Mouse (Mus musculus) forebrain, embryonic 10.5 days (tissue): ENCODE results near the gene Smad6. TPM values are rescaled to one million over a fixed set of nuclear protein-coding genes. Genes with fewer than 3 reads are reported as not detected.
A peak's percentile ranks its signal among the peaks of the same experiment; 100 is the strongest.

Experiments
- DNase-seq: peaks from one replicate; pipeline ENCODE4 v3.0.0-alpha.2; 2017; ENCODE audit warnings: low spot score; ENCODE audit errors: extremely low spot score
- H3K27ac ChIP-seq: fragments of 300-500 bp; sonication (generic); 2 replicates; pipeline ENCODE4 v1.5.1; 2016; ENCODE audit warnings: mild to moderate bottlenecking
- H3K27me3 ChIP-seq: fragments of 300-500 bp; sonication (generic); 2 replicates; pipeline ENCODE4 v1.6.1; 2016; ENCODE audit warnings: mild to moderate bottlenecking; ENCODE audit not compliant: poor library complexity, severe bottlenecking
- H3K36me3 ChIP-seq: fragments of 300-500 bp; sonication (generic); replicated peaks from 2 replicates; pipeline ENCODE4 v1.6.1; 2016; ENCODE audit warnings: mild to moderate bottlenecking, moderate library complexity
- H3K4me1 ChIP-seq: fragments of 300-500 bp; sonication (generic); 2 replicates; pipeline ENCODE4 v1.6.1; 2016
- H3K4me3 ChIP-seq: fragments of 300-500 bp; sonication (generic); 2 replicates; pipeline ENCODE4 v1.5.1; 2016; ENCODE audit warnings: mild to moderate bottlenecking, moderate library complexity
- H3K9me3 ChIP-seq: fragments of 300-500 bp; sonication (generic); 2 replicates; pipeline ENCODE4 v1.6.1; 2016; ENCODE audit warnings: mild to moderate bottlenecking, moderate library complexity
- WGBS: fragments of 180-500 bp; shearing (Covaris S2); methylation state at CpG from one replicate; pipeline ENCODE4 v1.1.7; 2016; 5-methylcytosine and 5-hydroxymethylcytosine counted together
- polyA plus RNA-seq: library from polyadenylated mRNA; unstranded; fragments of >200 nt; fragmentation: Nextera tagmentation; extraction: Ambion mirVana; gene quantifications from 2 replicates; pipeline ENCODE4 v1.2.1, GENCODE M21; 2016

The Smad6 gene
- polyA plus RNA-seq, 1 experiment from 2014 or later: 3.7 TPM

- Histone ChIP-seq H3K4me3 (peak overlapping the region; percentile 4), H3K27ac (peak overlapping the region; percentile 75), H3K9me3 (no peaks in the 10 kb centered on the region), H3K4me1 (peaks cover 96% of the 10 kb centered on the region), H3K36me3 (peaks cover 24% of the 10 kb centered on the region), H3K27me3 (no peaks in the 10 kb centered on the region)
- WGBS: 19% methylated on average over 11 of the region's 11 CpGs
- DNase-seq: no peak
Observed at GRCm38 (mm10) chr9:63975996-63976395, 45.9 kb downstream of the Smad6 start.

DNA sequence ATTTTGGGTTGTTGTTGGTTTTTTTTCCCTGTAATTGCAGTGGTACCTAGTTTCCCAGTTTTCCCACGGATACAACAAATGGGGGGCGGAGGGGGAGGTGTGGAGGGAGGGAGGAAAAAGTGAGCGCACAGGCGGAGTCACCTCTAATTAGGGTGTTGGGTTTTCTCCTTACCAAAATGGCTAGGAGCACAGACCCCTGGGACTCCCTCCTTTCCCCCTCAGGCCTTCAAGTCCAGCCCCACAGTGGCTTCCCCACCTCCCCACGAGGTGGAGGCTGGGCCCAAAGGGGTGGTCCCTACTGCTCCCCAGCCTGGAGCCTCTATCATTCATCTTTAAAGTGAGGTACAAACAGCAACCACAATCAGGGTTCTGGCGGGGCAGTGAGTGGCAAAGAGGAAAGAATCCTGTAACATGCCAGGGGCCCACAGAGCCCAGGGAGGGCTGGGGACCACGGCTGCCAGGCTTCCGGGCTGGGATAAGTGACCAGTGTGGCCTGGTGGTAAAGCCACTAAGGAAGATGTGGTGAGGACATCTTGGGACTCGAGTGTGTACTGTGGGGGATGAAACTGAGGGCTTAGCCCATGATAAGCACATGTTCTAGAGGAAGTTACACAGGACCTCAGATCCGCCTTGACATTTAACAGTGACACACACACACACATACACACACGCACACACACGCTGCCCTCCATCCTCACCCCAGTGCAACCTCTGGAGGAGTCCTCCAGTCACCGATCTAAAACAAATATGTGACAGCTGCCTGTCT lies 47.4 kb downstream of the Smad6 start:
- Histone ChIP-seq H3K4me1 (peaks cover 96% of the 10 kb centered on the region), H3K36me3 (peaks cover 24% of the 10 kb centered on the region), H3K9me3 (no peaks in the 10 kb centered on the region), H3K27me3 (no peaks in the 10 kb centered on the region), H3K27ac (peak overlapping the region; percentile 81), H3K4me3 (no peak overlapping the region; the same call in 1 of the 2 replicates)
- WGBS: 44% methylated on average over 13 of the region's 13 CpGs
- no peak for DNase-seq

GRCm38 (mm10) chr9:63973662-63974190 lies 48.1 kb downstream of the Smad6 start:
- Histone ChIP-seq H3K4me1 (peaks cover 95% of the 10 kb centered on the region), H3K36me3 (peaks cover 29% of the 10 kb centered on the region), H3K27me3 (no peaks in the 10 kb centered on the region), H3K4me3 (peak overlapping the region; percentile 7; the same call in 1 of the 2 replicates), H3K9me3 (no peaks in the 10 kb centered on the region), H3K27ac (peak overlapping the region; percentile 81)
- no peak for DNase-seq
- 40% methylated on average over 14 of the region's 14 CpGs for WGBS

DNA sequence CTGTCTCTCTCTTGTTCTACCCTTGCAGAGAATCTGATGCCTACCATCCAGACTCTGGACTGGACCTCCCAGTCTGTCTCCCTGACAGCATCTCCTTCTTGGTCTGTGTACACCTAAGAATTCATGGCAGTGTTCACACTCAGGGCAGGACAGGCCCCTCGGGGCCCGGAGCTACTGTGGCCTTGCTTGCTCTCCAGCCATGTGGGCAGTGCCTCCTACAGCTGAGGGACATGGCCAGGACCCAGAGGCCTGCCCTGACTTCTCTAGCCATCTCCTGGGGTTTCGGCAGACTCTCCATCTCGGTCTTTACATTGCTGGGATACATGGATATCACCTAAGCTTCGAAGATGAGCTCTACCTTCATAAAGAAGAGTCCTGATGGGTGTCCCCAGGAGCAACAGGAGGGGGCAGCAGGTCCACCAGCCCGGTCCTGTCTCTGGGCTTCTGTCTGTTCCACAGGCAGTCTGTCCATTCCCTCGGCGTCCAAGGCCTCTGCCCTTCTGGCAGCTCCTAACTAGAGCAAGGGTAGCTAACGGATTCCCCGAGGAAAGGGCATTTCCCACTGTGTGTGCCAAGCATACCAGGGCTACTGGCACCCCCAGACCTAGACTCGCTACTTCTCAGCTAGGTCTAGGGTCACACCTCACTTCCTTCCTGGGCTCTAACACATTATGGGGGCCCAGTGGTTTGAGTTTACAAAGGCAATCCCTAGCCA lies 49.1 kb downstream of the Smad6 start:
- H3K4me1 ChIP-seq: peaks cover 95% of the 10 kb centered on the region
- H3K27ac ChIP-seq: peak overlapping the region; percentile 81
- H3K4me3 ChIP-seq: no peak overlapping the region

GRCm38 (mm10) chr9:63971557-63971956 lies 50.3 kb downstream of the Smad6 start:
- peaks cover 15% of the 10 kb centered on the region for H3K36me3 ChIP-seq
- H3K4me3 ChIP-seq: no peak overlapping the region
- no peak for DNase-seq
- no peaks in the 10 kb centered on the region for H3K27me3 ChIP-seq
- WGBS: 80% methylated on average over 4 of the region's 4 CpGs
- H3K9me3 ChIP-seq: no peaks in the 10 kb centered on the region
- H3K4me1 ChIP-seq: peaks cover 87% of the 10 kb centered on the region
- peak overlapping the region; percentile 32; the same call in 1 of the 2 replicates for H3K27ac ChIP-seq

More for the DNA sequence above, 49.1 kb downstream of the Smad6 start:
- no peaks in the 10 kb centered on the region for H3K27me3 ChIP-seq
- peaks cover 25% of the 10 kb centered on the region for H3K36me3 ChIP-seq
- no peak for DNase-seq
- no peaks in the 10 kb centered on the region for H3K9me3 ChIP-seq
- 93% methylated on average over 11 of the region's 11 CpGs for WGBS

DNA sequence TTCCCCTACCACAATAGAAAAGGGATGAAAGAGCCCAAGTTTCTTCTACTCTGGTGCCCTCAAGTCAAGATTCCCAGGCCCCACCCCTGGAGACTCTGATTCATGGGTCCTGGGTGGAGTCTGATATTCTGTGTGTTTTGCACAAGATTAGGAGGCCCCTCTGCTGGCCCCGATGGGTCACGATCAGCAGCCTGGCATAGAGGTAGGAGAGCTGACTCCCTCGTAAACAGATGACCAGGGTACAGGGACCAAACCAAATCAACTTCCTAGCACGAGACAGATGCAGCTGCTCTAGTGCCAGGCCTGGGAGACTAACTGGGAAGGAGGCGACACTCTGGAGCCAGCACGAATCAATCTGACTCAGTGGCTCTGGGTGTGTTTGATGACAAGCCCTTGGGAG lies 51.0 kb downstream of the Smad6 start:
- DNase-seq: no peak
- Histone ChIP-seq H3K36me3 (peaks cover 15% of the 10 kb centered on the region), H3K9me3 (no peaks in the 10 kb centered on the region), H3K4me3 (no peak overlapping the region), H3K27me3 (no peaks in the 10 kb centered on the region), H3K4me1 (peaks cover 86% of the 10 kb centered on the region), H3K27ac (peak overlapping the region; percentile 58; the same call in 1 of the 2 replicates)
- 88% methylated on average over 6 of the region's 6 CpGs for WGBS

- Histone ChIP-seq H3K4me3 (no peak overlapping the region), H3K27ac (peak overlapping the region; percentile 58; the same call in 1 of the 2 replicates), H3K9me3 (no peaks in the 10 kb centered on the region), H3K36me3 (peaks cover 15% of the 10 kb centered on the region), H3K27me3 (no peaks in the 10 kb centered on the region), H3K4me1 (peaks cover 86% of the 10 kb centered on the region)
- DNase-seq: no peak
- 86% methylated on average over 12 of the region's 12 CpGs for WGBS
Observed at GRCm38 (mm10) chr9:63970388-63970787, 51.5 kb downstream of the Smad6 start.

DNA sequence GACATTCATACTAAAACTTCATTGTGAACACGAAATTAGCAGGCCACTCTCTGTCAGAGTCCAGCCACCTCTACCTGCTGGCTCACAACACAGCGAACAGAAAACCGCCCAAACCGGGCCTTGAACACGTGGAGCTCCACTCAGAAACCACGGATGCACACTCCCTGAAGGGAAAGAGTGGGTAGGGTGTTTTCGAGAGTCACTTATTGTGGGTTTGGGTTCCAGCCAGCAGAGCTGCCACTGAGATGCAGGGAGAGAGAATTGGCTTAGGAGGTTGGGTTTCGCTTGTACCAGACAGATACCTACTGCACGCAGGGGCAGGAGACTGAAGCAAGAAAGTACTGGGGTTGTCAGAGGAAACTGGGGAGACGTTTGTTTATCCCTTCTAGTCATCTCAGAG lies 52.4 kb downstream of the Smad6 start:
- H3K4me1 ChIP-seq: peaks cover 85% of the 10 kb centered on the region
- H3K27me3 ChIP-seq: no peaks in the 10 kb centered on the region
- H3K9me3 ChIP-seq: no peaks in the 10 kb centered on the region
- peak overlapping the region; percentile 59; the same call in 1 of the 2 replicates for H3K27ac ChIP-seq
- DNase-seq: no peak
- H3K36me3 ChIP-seq: peaks cover 15% of the 10 kb centered on the region
- no peak overlapping the region for H3K4me3 ChIP-seq
- WGBS: 90% methylated on average over 10 of the region's 10 CpGs

DNA sequence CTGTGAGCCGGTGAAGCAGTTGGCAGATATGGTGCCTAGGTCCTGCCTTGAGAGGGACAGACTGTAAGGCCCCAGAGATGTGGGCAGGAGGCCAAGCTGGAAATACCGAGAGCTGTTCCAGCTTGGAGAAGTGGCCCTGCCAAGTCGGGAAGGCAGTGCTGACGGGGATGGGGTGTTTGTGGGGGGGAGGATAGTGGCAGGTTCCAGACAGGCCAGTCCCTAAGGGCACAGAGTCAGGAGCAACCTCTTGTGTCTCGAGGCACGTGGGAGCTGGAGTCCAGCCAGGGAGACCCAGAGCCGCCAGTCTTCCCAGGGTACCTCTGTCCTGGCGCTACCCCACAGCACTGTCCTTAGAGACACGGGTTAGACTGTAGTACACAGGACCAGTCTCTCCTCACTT lies 53.3 kb downstream of the Smad6 start:
- H3K27ac ChIP-seq: peak overlapping the region; percentile 59; the same call in 1 of the 2 replicates
- no peak overlapping the region for H3K4me3 ChIP-seq
- H3K9me3 ChIP-seq: no peaks in the 10 kb centered on the region
- peaks cover 14% of the 10 kb centered on the region for H3K36me3 ChIP-seq
- WGBS: 86% methylated on average over 9 of the region's 9 CpGs
- no peak for DNase-seq
- no peaks in the 10 kb centered on the region for H3K27me3 ChIP-seq
- H3K4me1 ChIP-seq: peaks cover 85% of the 10 kb centered on the region

- no peak for DNase-seq
- no peaks in the 10 kb centered on the region for H3K27me3 ChIP-seq
- peaks cover 8% of the 10 kb centered on the region for H3K36me3 ChIP-seq
- H3K4me3 ChIP-seq: no peak overlapping the region
- no peaks in the 10 kb centered on the region for H3K9me3 ChIP-seq
- peaks cover 85% of the 10 kb centered on the region for H3K4me1 ChIP-seq
- H3K27ac ChIP-seq: peak overlapping the region; percentile 22
- 84% methylated on average over 14 of the region's 14 CpGs for WGBS
Observed at GRCm38 (mm10) chr9:63967408-63968172, 54.3 kb downstream of the Smad6 start.

GRCm38 (mm10) chr9:63965579-63965981 lies 56.3 kb downstream of the Smad6 start:
- peak overlapping the region; percentile 72 for H3K27ac ChIP-seq
- WGBS: 15% methylated on average over 4 of the region's 4 CpGs

DNA sequence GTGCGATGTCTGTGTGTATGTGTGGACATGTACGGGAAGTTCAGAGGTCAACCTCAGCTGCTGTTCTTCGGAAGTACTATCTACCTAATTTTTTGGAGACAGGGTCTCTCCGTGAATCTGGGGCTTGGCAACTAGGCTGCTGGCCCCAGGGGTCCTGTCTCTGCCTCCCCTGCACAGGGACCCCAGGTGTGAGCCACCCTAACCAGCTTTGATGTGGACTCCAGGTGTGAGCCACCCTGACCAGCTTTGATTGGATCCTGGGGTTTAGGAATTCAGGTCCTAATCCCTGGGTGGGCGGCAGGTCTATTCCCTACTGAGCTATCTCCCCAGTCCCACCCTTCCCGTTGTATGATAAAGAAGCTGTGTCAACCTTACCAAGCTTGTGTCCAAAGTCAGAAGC lies 60.0 kb downstream of the Smad6 start:
- Histone ChIP-seq H3K9me3 (no peaks in the 10 kb centered on the region), H3K27ac (no peak overlapping the region), H3K27me3 (peaks cover 9% of the 10 kb centered on the region; the same call in 1 of the 2 replicates), H3K36me3 (no peaks in the 10 kb centered on the region), H3K4me1 (peaks cover 94% of the 10 kb centered on the region), H3K4me3 (no peak overlapping the region)
- WGBS: 69% methylated on average over 6 of the region's 6 CpGs
- DNase-seq: no peak

More at GRCm38 (mm10) chr9:63965579-63965981, 56.3 kb downstream of the Smad6 start:
- Histone ChIP-seq H3K4me1 (peaks cover 88% of the 10 kb centered on the region), H3K27me3 (no peaks in the 10 kb centered on the region), H3K36me3 (peaks cover 5% of the 10 kb centered on the region; the same call in 1 of the 2 replicates), H3K4me3 (no peak overlapping the region), H3K9me3 (no peaks in the 10 kb centered on the region)
- no peak for DNase-seq
